Mouse (Mus musculus) adrenal gland, adult 8-10 months (tissue): ENCODE data around the gene Tut1. TPM values are rescaled to one million over a fixed set of nuclear protein-coding genes. Genes with fewer than 3 reads are reported as not detected.
"Not testable (repeated sequence)": the region's sequence is repeated elsewhere in the genome, so short reads cannot be mapped to it uniquely, and the experiment has no call there.

Source experiments
- DNase-seq: peaks from one replicate; pipeline ENCODE4 v3.0.0; 2022
- total RNA-seq, 4 experiments: library from RNA; stranded (reverse); gene quantifications; 2 replicates each; pipeline ENCODE4 v1.2.4; 2022

The Tut1 gene
- total RNA-seq, 4 experiments from 2014 or later = 22.9 to 31.9 (median 26.8) TPM

GRCm38 (mm10) chr19:8943047-8943446 is 10.6 kb upstream of the Tut1 start:
- DNase-seq = no peak

- DNase-seq = no peak
Measured at GRCm38 (mm10) chr19:8944062-8944461, 9.6 kb upstream of the Tut1 start.

- DNase-seq = peak; percentile 70
Measured at GRCm38 (mm10) chr19:8944750-8945149, 8.9 kb upstream of the Tut1 start.

- DNase-seq = no peak
Measured at GRCm38 (mm10) chr19:8945251-8945650, 8.4 kb upstream of the Tut1 start.

GRCm38 (mm10) chr19:8946929-8947328 is 6.7 kb upstream of the Tut1 start:
- no peak for DNase-seq

- no peak for DNase-seq
Measured at GRCm38 (mm10) chr19:8950190-8950589, 3.5 kb upstream of the Tut1 start.

- no peak for DNase-seq
Measured at GRCm38 (mm10) chr19:8952241-8952640, 1.4 kb upstream of the Tut1 start.

GRCm38 (mm10) chr19:8954171-8954570 is 524 bp downstream of the Tut1 start:
- no peak for DNase-seq

GRCm38 (mm10) chr19:8962256-8962655 is 8.6 kb downstream of the Tut1 start:
- DNase-seq = no peak

GRCm38 (mm10) chr19:8965075-8965474 is 11.4 kb downstream of the Tut1 start:
- DNase-seq = no peak

GRCm38 (mm10) chr19:8965771-8966170 is 12.1 kb downstream of the Tut1 start:
- DNase-seq = no peak

GRCm38 (mm10) chr19:8966198-8966589 is 12.5 kb downstream of the Tut1 start:
- no peak for DNase-seq

GRCm38 (mm10) chr19:8966590-8967372 is 13.1 kb downstream of the Tut1 start, which contains the start of gene Eef1g:
TSS of gene Eef1g (plus strand) at chr19:8967041.
- DNase-seq = peak; percentile 100

GRCm38 (mm10) chr19:8967373-8967743 is 13.7 kb downstream of the Tut1 start:
- DNase-seq = no peak

GRCm38 (mm10) chr19:8967893-8968292 is 14.2 kb downstream of the Tut1 start:
- DNase-seq = no peak

- not testable (repeated sequence) for DNase-seq
Measured at GRCm38 (mm10) chr19:8972491-8972890, 18.8 kb downstream of the Tut1 start.

- no peak for DNase-seq
Measured at GRCm38 (mm10) chr19:8974638-8975037, 21.0 kb downstream of the Tut1 start.

GRCm38 (mm10) chr19:8975491-8975890 is 21.8 kb downstream of the Tut1 start:
- DNase-seq = no peak

- DNase-seq = no peak
Measured at GRCm38 (mm10) chr19:8976535-8976934, 22.9 kb downstream of the Tut1 start.

GRCm38 (mm10) chr19:8980771-8981170 is 27.1 kb downstream of the Tut1 start:
- no peak for DNase-seq

- DNase-seq = no peak
Measured at GRCm38 (mm10) chr19:8981450-8982168, 28.0 kb downstream of the Tut1 start.

- no peak for DNase-seq
Measured at GRCm38 (mm10) chr19:8982303-8983149, 28.9 kb downstream of the Tut1 start.

GRCm38 (mm10) chr19:8983150-8983650 is 29.6 kb downstream of the Tut1 start:
- DNase-seq = peak; percentile 58
